Mouse (Mus musculus): Measurements from ENCODE around the gene Casq2.

DNA sequence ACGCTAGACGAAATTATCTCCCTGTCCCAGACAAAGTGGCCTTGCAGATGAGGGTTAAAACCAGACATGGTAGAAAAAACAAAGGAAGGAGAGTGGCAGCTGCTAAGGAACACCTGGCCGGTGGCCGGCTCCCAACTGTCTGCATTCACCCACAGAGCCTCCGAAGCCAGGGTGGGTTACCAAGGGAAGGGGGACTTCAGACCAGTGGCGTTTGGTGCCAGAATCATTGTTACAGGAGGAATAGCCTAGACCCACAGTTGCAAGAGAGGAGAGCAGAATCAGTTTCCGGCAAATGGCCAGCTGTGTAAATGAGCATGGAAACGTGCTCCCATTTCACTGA lies 23.6 kb upstream of the Casq2 start:
- TF ChIP-seq GATA2 (IDR thresholded peaks at IDR 0.05; ENCODE audit: borderline replicate concordance, low read depth, low read length) (no peak), GATA1 (IDR thresholded peaks at IDR 0.05; ENCODE audit: borderline replicate concordance, low read length) (no peak), CTCF (IDR thresholded peaks at IDR 0.05; ENCODE audit: low read depth, low read length) (no peak)
